Mouse (Mus musculus) small intestine, adult 2 months (tissue): Measurements from ENCODE around the gene Mfap1b.
"Not testable (repeated sequence)": the region's sequence is repeated elsewhere in the genome, so short reads cannot be mapped to it uniquely, and the experiment has no call there.

Source experiments
- CTCF ChIP-seq: fragments of 200-500 bp; IDR thresholded peaks from 2 replicates; pipeline ENCODE4 v1.5.1; 2012; ENCODE audit warnings: low read depth, mild to moderate bottlenecking, control low read depth, inconsistent platforms, low read length, moderate library complexity, mixed read lengths; ENCODE audit not compliant: insufficient replicate concordance, insufficient read length; ENCODE audit errors: extremely low read depth
- POLR2A ChIP-seq: fragments of 200-500 bp; IDR thresholded peaks from 2 replicates; pipeline ENCODE4 v1.6.1; 2012; ENCODE audit warnings: low read depth, mild to moderate bottlenecking, control low read depth, inconsistent platforms, low read length, moderate library complexity

- not testable (repeated sequence) for TF ChIP-seq CTCF, POLR2A
These were observed 27.7 kb upstream of the Mfap1b start for GRCm38 (mm10) chr2:121501550-121501949.
